Mouse (Mus musculus) embryonic facial prominence, embryonic 11.5 days (tissue): Measurements from ENCODE around the gene Gm9745. TPM values are rescaled to one million over a fixed set of nuclear protein-coding genes. Genes with fewer than 3 reads are reported as not detected.
"Not testable (repeated sequence)": the region's sequence is repeated elsewhere in the genome, so short reads cannot be mapped to it uniquely, and the experiment has no call there.

Experiments
- ATAC-seq: fragments of 200-750 bp; cut with Nextera tagmentation; replicated peaks from 2 replicates; pipeline ENCODE4 v1.8.0; 2017; ENCODE audit warnings: low read depth; ENCODE audit not compliant: insufficient number of reproducible peaks, low FRiP score, low TSS enrichment
- DNase-seq: peaks from one replicate; pipeline ENCODE4 v3.0.0-alpha.2; 2015; ENCODE audit warnings: low spot score
- H3K27ac ChIP-seq: fragments of 300-500 bp; sonication (generic); replicated peaks from 2 replicates; pipeline ENCODE4 v1.5.1; 2014; ENCODE audit warnings: mild to moderate bottlenecking, low read depth, low read length, control low read depth
- H3K27me3 ChIP-seq: fragments of 300-500 bp; sonication (generic); 2 replicates; pipeline ENCODE4 v1.6.1; 2014; ENCODE audit warnings: mild to moderate bottlenecking, low read length, moderate library complexity, mixed read lengths; ENCODE audit not compliant: control insufficient read depth, insufficient read depth
- H3K36me3 ChIP-seq: fragments of 300-500 bp; sonication (generic); replicated peaks from 2 replicates; pipeline ENCODE4 v1.6.1; 2014; ENCODE audit warnings: low read depth, mild to moderate bottlenecking, low read length, moderate library complexity, mixed read lengths; ENCODE audit not compliant: control insufficient read depth, insufficient read depth
- H3K4me1 ChIP-seq: fragments of 300-500 bp; sonication (generic); 2 replicates; pipeline ENCODE4 v1.6.1; 2014; ENCODE audit warnings: low read length, mixed read lengths; ENCODE audit not compliant: control insufficient read depth, insufficient read depth
- H3K4me2 ChIP-seq: fragments of 300-500 bp; sonication (generic); 2 replicates; pipeline ENCODE4 v1.6.1; 2014; ENCODE audit warnings: low read depth, mild to moderate bottlenecking, control low read depth, low read length, moderate library complexity
- H3K4me3 ChIP-seq: fragments of 300-500 bp; sonication (generic); 2 replicates; pipeline ENCODE4 v1.5.1; 2014; ENCODE audit warnings: low read depth, low read length, control low read depth
- H3K9ac ChIP-seq: fragments of 300-500 bp; sonication (generic); replicated peaks from 2 replicates; pipeline ENCODE4 v1.6.1; 2014; ENCODE audit warnings: mild to moderate bottlenecking, control low read depth, low read length
- H3K9me3 ChIP-seq: fragments of 300-500 bp; sonication (generic); replicated peaks from 2 replicates; pipeline ENCODE4 v1.6.1; 2016; ENCODE audit warnings: mild to moderate bottlenecking, low read length, inconsistent platforms, mixed read lengths; ENCODE audit not compliant: control insufficient read depth
- WGBS: fragments of 180-500 bp; shearing (Covaris S2); extraction: QIAGEN DNeasy Blood & Tissue Kit; methylation state at CpG from one replicate; pipeline ENCODE4 v1.1.7; 2014; 5-methylcytosine and 5-hydroxymethylcytosine counted together
- polyA plus RNA-seq: library from polyadenylated mRNA; unstranded; fragments of >200 nt; fragmentation: Nextera tagmentation; extraction: Ambion mirVana; gene quantifications from 2 replicates; pipeline ENCODE4 v1.2.1, GENCODE M21; 2014

Gm9745 gene
- polyA plus RNA-seq, 1 experiment from 2014 or later = not detected

- not testable (repeated sequence) for H3K27ac ChIP-seq, H3K9me3 ChIP-seq, H3K27me3 ChIP-seq, H3K4me1 ChIP-seq, ATAC-seq, H3K4me3 ChIP-seq, H3K4me2 ChIP-seq, DNase-seq, H3K36me3 ChIP-seq, H3K9ac ChIP-seq
- no CpG with 5 or more reads among the region's 5 CpGs for WGBS
Observed at GRCm38 (mm10) chr13:8943828-8944227, 4.2 kb downstream of the Gm9745 start.

GRCm38 (mm10) chr13:8941701-8942100 lies 6.3 kb downstream of the Gm9745 start:
- not testable (repeated sequence) for H3K9ac ChIP-seq, H3K27me3 ChIP-seq, DNase-seq, ATAC-seq, H3K4me3 ChIP-seq, H3K27ac ChIP-seq, H3K4me2 ChIP-seq, H3K4me1 ChIP-seq, H3K36me3 ChIP-seq, H3K9me3 ChIP-seq
- WGBS = 63% methylated on average over 1 of the region's 5 CpGs

GRCm38 (mm10) chr13:8941110-8941509 lies 6.9 kb downstream of the Gm9745 start:
- not testable (repeated sequence) for H3K27ac ChIP-seq, H3K9me3 ChIP-seq, H3K4me2 ChIP-seq, H3K9ac ChIP-seq, H3K27me3 ChIP-seq, H3K4me3 ChIP-seq, ATAC-seq, H3K4me1 ChIP-seq, DNase-seq, H3K36me3 ChIP-seq
- 86% methylated on average over 4 of the region's 4 CpGs for WGBS

- not testable (repeated sequence) for H3K9ac ChIP-seq
- 80% methylated on average over 6 of the region's 6 CpGs for WGBS
Observed at GRCm38 (mm10) chr13:8937611-8938140, 10.4 kb downstream of the Gm9745 start.

GRCm38 (mm10) chr13:8933499-8933898 lies 14.5 kb downstream of the Gm9745 start:
- H3K9ac ChIP-seq = no peak overlapping the region
- ATAC-seq (no peak), DNase-seq (no peak)
- no peak overlapping the region for H3K27ac ChIP-seq
- no peaks in the 10 kb centered on the region for H3K36me3 ChIP-seq
- no peaks in the 10 kb centered on the region for H3K27me3 ChIP-seq
- WGBS = 54% methylated on average over 2 of the region's 2 CpGs
- H3K4me1 ChIP-seq = no peaks in the 10 kb centered on the region
- H3K9me3 ChIP-seq = no peaks in the 10 kb centered on the region
- no peak overlapping the region for H3K4me3 ChIP-seq
- H3K4me2 ChIP-seq = no peak overlapping the region

More at GRCm38 (mm10) chr13:8937611-8938140, 10.4 kb downstream of the Gm9745 start:
- not testable (repeated sequence) for H3K27me3 ChIP-seq, H3K36me3 ChIP-seq, H3K4me3 ChIP-seq, ATAC-seq, DNase-seq, H3K27ac ChIP-seq, H3K4me2 ChIP-seq, H3K4me1 ChIP-seq, H3K9me3 ChIP-seq

GRCm38 (mm10) chr13:8913890-8914289 lies 34.1 kb downstream of the Gm9745 start:
- not testable (repeated sequence) for DNase-seq, H3K36me3 ChIP-seq, H3K27ac ChIP-seq, H3K27me3 ChIP-seq, H3K9me3 ChIP-seq, H3K4me2 ChIP-seq, ATAC-seq, H3K4me3 ChIP-seq, H3K9ac ChIP-seq, H3K4me1 ChIP-seq
- 92% methylated on average over 8 of the region's 8 CpGs for WGBS

GRCm38 (mm10) chr13:8905986-8906385 lies 42.0 kb downstream of the Gm9745 start:
- not testable (repeated sequence) for H3K27me3 ChIP-seq, ATAC-seq, H3K9me3 ChIP-seq, H3K4me3 ChIP-seq, H3K36me3 ChIP-seq, H3K4me2 ChIP-seq, H3K4me1 ChIP-seq, H3K27ac ChIP-seq, DNase-seq, H3K9ac ChIP-seq
- WGBS = 84% methylated on average over 2 of the region's 2 CpGs
